Mouse (Mus musculus): ENCODE results near the gene Nfx1.

Gene Nfx1

DNA sequence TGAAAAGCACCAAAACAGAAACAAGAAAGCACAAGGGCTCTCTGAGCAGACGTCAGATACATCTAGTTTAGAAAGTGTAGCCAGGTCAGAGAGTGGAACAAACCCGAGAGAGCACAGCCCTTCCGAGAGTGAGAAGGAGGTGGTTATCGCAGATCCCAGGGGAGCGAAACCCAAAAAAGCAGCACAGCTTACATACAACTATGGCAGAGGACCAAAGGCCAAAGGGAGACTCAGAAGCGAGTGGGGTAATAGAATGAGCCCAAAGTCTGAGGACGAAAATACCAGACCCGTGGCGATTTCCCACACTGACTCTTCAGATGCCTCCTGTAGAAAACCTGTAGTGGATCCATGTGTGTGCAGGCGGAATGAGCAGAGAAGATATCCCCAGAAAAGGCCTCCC, 5.9 kb downstream of the Nfx1 start:
- no peak for DNase-seq

GRCm38 (mm10) chr4:40979430-40979829, 8.7 kb downstream of the Nfx1 start:
- no peak for DNase-seq

DNA sequence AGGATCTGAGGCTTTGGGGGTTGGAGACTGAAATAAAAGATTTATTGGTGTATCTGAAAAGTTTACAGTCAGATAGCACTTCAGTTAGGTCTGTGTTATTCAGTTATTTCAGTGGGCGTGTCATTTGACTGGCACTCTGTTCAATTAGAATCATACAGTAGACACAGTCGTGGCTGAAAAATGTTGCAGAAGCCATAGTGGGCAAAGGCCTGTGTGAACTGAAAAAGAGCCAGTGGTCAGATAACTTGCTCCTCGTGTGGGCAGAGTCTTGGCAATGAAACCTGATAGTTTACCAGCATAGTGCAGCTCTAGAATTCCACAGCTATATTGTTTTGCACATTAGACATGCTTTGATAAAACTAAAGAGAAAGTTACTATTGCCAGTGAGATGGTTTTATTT, 11.8 kb downstream of the Nfx1 start:
- no peak for DNase-seq

- no peak for DNase-seq
These were observed 13.0 kb downstream of the Nfx1 start for GRCm38 (mm10) chr4:40983686-40984085.

DNA sequence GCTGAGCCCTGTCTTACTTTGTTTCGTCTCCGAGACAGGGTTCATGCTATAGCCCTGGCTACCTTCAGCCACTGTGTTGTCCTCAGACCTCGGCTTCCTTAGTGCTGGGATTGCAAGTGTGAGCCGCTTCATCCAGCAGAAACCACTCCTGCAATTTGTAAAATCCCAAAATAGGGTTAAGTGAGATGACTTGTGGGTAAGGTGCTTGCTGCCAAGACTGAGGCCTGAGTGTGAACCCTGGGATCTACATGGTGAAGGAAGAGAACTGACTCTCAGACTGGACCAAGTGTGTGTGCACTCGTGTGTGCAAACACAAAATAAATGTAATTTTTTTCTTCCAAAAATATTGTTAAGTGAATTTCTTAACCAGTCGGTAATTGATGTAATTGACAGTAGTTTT, 18.9 kb downstream of the Nfx1 start:
- no peak for DNase-seq

- no peak for DNase-seq
These were observed 25.6 kb downstream of the Nfx1 start for GRCm38 (mm10) chr4:40996302-40996701.

DNA sequence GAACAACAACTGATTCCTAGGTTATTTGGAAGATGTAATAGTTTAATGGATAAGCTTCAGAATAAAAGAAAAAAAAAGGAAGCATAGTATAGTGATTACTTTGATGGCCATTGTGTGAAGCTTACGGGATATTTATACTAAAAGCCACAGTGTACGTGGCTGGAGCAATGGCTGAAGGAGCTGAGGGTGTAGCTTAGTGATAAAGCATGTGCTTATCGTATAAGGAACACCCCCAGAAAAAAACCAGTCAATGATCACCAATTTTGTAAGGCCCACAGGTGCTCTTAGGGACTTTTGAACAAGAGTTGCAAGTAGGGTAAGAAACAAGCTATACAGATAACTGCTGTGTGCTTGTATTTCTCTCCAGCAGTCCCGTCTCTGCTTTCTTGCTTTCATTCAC, 27.2 kb downstream of the Nfx1 start:
- no peak for DNase-seq

GRCm38 (mm10) chr4:41000271-41000670, 29.6 kb downstream of the Nfx1 start:
- no peak for DNase-seq

DNA sequence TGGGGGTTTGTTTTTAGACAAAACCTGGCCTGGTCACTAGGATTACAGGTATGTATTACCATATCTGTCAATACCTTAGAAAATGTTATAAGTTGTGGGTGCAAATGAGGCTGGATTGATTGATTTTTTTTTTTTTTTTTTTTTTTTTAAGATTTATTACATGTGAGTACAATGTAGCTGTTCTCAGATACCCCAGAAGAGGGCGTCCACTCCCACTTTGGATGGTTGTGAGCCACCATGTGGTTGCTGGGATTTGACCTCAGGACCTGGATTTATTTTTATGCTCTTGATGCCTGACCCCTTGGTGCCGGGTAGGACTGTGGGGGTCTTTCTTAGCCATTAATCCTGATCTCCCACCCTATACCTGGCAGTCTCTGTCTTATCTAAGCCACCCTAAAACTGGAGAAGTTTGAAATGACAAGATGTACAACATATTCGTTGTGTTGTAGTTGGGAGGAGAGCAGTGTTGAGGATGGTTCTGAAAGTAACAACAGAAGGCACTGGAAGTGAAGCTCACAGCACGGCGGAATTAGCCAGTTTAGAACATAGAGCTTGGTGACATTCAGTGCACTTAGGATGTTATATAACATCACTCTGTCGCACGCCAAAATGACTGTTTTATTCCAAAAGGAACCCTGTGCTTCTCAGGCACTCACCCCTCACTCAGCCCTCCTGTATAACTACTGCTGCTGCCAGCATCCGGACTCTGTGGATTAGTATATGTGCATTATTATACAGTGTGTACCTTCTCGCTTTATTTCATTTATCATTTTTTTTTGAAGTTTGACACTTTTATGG, 30.3 kb downstream of the Nfx1 start:
- no peak for DNase-seq

DNA sequence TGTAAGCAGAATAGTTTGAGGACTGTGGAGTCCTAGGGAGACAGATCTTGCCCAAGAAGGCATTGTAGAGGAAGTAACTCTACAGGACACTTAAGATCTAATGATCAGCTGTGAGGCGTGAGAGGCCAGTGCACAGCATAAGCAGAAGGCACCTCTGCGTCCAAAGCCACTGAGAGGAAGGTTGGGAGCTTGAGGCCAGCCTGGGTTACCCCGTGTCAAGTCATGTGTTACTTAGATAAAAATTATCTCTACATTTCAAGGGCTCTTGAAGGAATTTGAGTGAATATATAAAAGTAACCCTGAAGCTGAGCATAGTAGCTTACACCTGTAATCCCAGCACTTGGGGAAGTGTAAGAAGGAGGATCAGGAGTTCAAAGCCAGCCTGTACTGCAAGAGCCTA, 42.6 kb downstream of the Nfx1 start:
- no peak for DNase-seq

DNA sequence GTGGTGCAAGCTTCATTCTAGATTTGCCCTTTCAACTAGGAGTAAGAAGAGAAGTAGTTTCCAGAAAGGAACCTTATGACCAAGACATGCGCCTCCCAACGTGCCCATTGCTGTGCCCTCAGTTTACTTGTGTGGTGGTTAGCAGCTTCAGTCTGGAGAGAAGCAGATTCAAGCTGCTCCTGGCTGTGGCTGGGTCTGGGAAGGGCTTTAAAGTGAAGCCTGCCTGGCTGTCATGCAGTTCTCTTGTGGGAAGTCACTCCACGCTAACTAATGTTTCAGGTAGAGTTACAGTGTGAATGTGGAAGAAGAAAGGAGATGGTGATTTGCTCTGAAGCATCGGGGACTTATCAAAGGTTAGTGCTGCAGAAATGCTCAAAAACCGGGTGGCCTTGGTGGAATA, 45.1 kb downstream of the Nfx1 start:
- no peak for DNase-seq

DNA sequence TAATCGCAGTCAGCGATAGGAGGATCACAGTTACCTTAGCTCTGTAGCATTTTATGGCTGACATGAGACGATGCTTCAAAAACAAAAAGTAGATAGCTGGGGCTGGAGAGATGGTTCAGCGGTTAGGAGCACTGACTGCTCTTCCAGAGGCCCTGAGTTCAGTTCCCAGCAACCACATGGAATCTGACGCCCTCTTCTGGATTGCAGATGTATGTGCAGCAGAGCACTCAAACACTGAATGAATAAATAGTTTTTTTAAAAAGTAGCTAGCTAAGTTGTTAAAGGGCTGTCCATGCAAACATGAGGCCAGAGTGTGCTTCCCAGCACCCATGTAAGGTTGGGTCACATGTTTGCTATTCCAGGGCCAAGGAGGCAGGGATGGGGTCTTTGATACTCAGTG, 50.4 kb downstream of the Nfx1 start:
- no peak for DNase-seq

GRCm38 (mm10) chr4:41026086-41026787, 55.5 kb downstream of the Nfx1 start:
- no peak for DNase-seq

- peak; percentile 90 for DNase-seq
These were observed 57.2 kb downstream of the Nfx1 start for GRCm38 (mm10) chr4:41027872-41028271.

DNA sequence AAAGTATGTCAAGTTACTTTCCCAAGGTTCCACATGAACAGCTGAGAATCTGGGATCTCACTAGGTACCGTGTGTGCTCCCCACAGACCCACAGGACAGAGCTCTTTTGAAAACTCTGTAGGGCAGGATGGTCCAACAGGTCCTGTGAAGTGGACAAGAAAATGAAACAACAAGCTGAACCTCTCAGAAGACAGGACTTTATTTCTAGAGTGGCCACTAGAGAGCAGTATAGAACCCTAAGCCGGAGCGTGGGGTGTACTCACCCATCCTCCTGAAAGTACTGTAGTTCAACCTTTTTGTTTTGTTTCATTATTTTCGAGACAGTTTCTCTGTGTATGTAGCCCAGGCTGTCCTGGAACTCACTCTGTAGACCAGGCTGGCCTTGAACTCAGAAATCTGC, 57.6 kb downstream of the Nfx1 start:
- no peak for DNase-seq

- no peak for DNase-seq
These were observed 58.7 kb downstream of the Nfx1 start for GRCm38 (mm10) chr4:41029372-41029771.

DNA sequence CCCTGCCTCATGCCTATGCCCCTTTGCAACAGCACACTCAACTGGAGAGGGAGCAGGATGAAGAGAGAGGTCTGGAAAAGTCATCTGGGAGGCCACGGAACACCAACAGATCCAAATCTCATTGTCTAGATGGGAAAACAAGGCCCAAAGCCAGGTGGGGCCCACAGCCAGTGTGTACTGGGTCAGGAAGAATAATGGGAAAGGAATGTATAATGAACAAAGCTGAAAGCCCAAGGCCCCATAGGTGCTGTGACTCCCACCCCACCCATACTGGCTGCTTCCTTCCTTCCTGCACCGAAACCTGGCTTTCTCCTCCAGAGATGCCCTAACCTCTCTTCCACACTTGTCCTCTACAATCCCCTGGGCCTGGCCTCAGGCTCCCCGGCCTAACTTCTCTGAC, 60.5 kb downstream of the Nfx1 start:
- no peak for DNase-seq

- DNase-seq, result peak; percentile 38
These were observed 67.2 kb downstream of the Nfx1 start for GRCm38 (mm10) chr4:41037942-41038341.

DNA sequence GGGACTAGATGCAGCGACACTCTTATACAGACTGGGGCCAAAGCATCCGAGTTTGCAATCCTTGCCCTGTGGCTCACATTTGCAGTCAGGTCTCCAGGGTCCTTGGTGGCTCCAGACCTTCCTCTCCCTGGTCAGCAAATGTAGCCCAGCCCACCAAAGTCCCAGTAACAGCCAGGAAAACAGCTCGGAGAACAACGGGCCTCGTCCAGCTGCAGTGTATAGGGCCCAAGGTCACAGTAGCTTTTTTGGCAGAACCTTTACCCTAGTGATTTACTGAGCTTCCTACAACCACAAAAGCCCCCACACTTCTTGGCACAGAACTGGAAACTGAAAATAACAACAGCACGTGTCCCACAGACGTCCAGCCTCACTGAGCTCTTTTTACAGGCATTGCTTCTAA, 70.3 kb downstream of the Nfx1 start:
- DNase-seq, result no peak

GRCm38 (mm10) chr4:41042880-41043279, 72.2 kb downstream of the Nfx1 start:
- DNase-seq, result peak; percentile 59

DNA sequence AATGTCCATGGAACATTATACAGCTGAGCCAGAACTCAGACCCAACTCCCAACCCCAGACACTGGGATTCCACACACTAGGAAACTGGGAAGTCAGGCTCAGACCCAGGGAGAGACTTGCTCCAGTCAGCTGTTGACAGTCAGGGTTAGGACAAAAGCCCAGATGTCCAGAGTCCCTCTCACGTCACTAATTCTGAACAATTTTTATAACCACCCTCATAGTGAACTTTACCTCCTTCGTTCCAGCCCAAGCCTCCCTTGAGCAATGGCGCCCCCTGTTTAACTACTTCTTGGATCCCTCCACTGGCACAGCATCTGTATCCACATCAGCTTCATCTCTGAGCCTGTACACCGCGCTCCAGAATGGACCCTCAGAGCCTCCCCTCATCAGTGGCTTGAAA, 73.3 kb downstream of the Nfx1 start:
- DNase-seq, result peak; percentile 40

GRCm38 (mm10) chr4:41045288-41045687, 74.6 kb downstream of the Nfx1 start:
- DNase-seq, result peak; percentile 80

DNA sequence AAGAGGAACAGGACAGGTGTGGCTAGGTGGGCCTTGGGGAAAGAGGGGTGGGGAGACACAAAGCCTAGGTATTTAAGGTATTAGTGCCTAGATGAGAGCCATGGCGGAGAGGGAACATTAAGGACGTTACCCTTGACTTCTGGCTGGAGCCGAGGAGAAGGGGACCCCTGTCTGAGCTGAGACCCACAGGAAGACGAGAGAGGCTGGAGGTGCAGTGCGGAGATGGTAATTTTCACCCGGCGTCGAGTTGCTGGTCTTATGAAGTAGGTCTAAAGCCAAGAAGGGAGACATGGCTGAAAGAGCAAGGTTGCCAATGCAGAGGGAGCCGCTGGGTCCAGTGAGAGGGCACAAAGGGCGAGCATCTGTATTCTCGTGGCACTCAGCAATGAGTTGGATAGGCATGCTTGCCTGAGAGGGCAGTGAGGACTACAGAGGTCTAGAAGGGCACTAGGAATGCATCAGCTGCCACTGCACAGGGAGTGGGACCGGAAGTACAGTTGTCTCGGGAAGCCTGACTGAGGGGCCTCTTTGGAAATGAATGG, 75.6 kb downstream of the Nfx1 start:
- DNase-seq, result peak; percentile 63

DNA sequence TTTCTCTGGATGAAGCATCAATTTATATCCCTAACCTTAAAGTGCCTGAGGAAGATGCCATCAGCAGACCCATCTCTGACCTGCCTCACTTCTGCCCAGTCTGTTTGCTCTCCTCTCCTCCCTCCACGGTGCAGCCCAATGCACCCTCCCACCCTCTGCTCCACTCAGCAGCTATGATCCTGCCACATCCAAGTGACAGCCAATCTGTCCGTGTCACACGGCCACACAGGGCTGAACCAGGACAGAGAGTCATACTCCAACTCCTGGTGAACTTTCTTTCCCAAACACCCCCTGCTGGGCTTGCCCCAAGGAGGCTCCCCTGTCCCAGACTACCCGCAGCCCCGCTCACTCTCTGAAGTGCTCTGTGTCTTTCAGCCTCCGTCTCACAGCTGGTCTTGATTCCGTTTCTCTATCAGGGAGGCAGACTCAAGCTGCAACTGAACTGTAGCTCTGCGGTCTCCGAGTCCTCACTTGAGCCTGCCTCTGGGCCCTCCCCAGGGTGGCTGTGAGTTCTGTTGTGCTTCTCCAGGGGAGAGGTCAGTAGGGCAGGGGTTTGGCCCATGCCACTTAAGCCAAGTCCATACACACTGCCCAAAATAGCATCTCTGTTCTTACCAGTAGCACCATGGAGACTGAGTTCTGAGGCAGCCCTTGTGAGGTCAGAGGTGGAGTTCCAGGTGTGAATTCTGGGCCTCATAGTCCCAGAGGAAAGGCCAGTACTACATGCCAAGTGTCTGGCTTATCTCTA, 77.0 kb downstream of the Nfx1 start, which contains the start of gene Aqp7:
Gene Aqp7 (minus strand): TSS at position 616 of the 748 bp plus-strand sequence.
- no peak for DNase-seq

All from kidney, adult 11 months (tissue).